Mouse (Mus musculus): Measurements from ENCODE around the gene Gbp5.

GRCm38 (mm10) chr3:142498941-142499340 is 5.2 kb downstream of the Gbp5 start:
- TF ChIP-seq CTCF (IDR thresholded peaks at IDR 0.05; ENCODE audit: extremely low read depth, insufficient read depth, insufficient read length, insufficient replicate concordance) (no peak), POLR2A (IDR thresholded peaks at IDR 0.05; ENCODE audit: low read depth, low read length) (no peak)

Measured in spleen, adult 2 months (tissue).